ENCODE assay signal across 8 mouse cellular contexts in genomic region chr17:70488784-70489265, GRCm38 (mm10).
DNase-seq lines count a peak whose midpoint lies in the region; ATAC-seq and TF ChIP-seq lines count a peak whose summit lies in the region.

No protein-coding gene starts in this region.

- H3K4me2 ChIP-seq in neural tube, embryonic 15.5 days = no peak overlapping the region
- H3K4me2 ChIP-seq in intestine, postnatal 0 days (replicated peaks; ENCODE audit: low read depth) = no peak overlapping the region

- H3K27me3 ChIP-seq in neural tube, embryonic 15.5 days (replicated peaks) = no peaks in the 10 kb centered on the region
- no peaks in the 10 kb centered on the region for H3K27me3 ChIP-seq in intestine, postnatal 0 days (replicated peaks; ENCODE audit: control insufficient read depth, insufficient read depth, low read length)

- 54% methylated on average over 7 of the region's 7 CpGs for WGBS in neural tube, embryonic 15.5 days
- 76% methylated on average over 7 of the region's 7 CpGs for WGBS in intestine, postnatal 0 days

- no peak overlapping the region for H3K4me3 ChIP-seq in neural tube, embryonic 15.5 days (replicated peaks)
- H3K4me3 ChIP-seq in intestine, postnatal 0 days (ENCODE audit: low read depth, low read length) = no peak overlapping the region

- ATAC-seq in neural tube, embryonic 15.5 days (ENCODE audit: low FRiP score) = peak; percentile 86
- ATAC-seq in intestine, postnatal 0 days = no peak
- ATAC-seq in inflammation-experienced regulatory T-cells, adult 6 months = no peak

- H3K9ac ChIP-seq in neural tube, embryonic 15.5 days (replicated peaks) = no peak overlapping the region
- no peak overlapping the region for H3K9ac ChIP-seq in intestine, postnatal 0 days (ENCODE audit: low read depth, low read length)

- no peak overlapping the region for H3K27ac ChIP-seq in neural tube, embryonic 15.5 days (replicated peaks)
- no peak overlapping the region for H3K27ac ChIP-seq in intestine, postnatal 0 days (ENCODE audit: low read depth, low read length)

- TF ChIP-seq CTCF in intestine, postnatal 0 days (IDR thresholded peaks at IDR 0.05; ENCODE audit: low read depth) = no peak

- DNase-seq in Muller cell, postnatal 12 days (ENCODE audit: inconsistent ontology term) = peak; percentile 61
- DNase-seq in brain, embryonic 18.5 days (ENCODE audit: low read depth, low spot score) = peak; percentile 59
- peak; percentile 56 to 73 for DNase-seq in frontal cortex, postnatal 10 days (ENCODE audit: low spot score in 2 of 2)
- DNase-seq in left cerebral cortex, adult 11 months (ENCODE audit: low spot score) = peak; percentile 80
- no peak for DNase-seq in lung, postnatal 14 days

- H3K9me3 ChIP-seq in neural tube, embryonic 15.5 days (replicated peaks) = no peaks in the 10 kb centered on the region
- no peaks in the 10 kb centered on the region for H3K9me3 ChIP-seq in intestine, postnatal 0 days (ENCODE audit: control insufficient read depth)

- H3K4me1 ChIP-seq in neural tube, embryonic 15.5 days = peaks cover 6% of the 10 kb centered on the region; the same call in 1 of the 2 replicates
- H3K4me1 ChIP-seq in intestine, postnatal 0 days (replicated peaks; ENCODE audit: control insufficient read depth, insufficient read depth, low read length) = no peaks in the 10 kb centered on the region

- H3K36me3 ChIP-seq in neural tube, embryonic 15.5 days = no peaks in the 10 kb centered on the region
- no peaks in the 10 kb centered on the region for H3K36me3 ChIP-seq in intestine, postnatal 0 days (ENCODE audit: control insufficient read depth, insufficient read depth)
